Mouse (Mus musculus) lung, postnatal 4 days (tissue): Measurements from ENCODE around the gene Dcp1b.

Source experiments
- DNase-seq, 2 experiments: peaks; one replicate each; pipeline ENCODE4 v3.0.0; 2021

Gene Dcp1b

GRCm38 (mm10) chr6:119235441-119235840 lies 60.4 kb downstream of the Dcp1b start:
- no peak for DNase-seq

DNA sequence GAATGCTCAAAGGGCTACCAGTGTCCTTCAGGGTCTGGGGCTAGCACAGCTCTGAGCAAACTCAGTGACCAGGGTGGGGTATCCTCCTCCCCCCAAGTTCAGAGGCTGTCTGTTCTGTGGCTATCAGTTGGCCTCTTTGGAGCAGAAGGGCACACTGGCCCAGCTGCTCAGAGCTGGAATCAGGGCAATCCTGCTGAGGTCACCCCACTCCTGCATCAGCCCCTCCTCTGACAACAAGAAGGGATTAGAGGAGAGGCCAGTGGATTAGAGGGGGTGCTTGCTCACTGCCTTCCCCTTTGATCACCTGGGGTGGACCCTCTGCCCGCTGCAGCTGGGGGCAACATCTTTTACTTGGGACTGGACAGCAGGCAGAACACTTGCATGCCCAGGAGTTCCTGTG lies 61.2 kb downstream of the Dcp1b start, which contains the start of gene Cacna2d4:
Gene Cacna2d4 (plus strand): TSS at position 286 of the 400 bp plus-strand sequence.
- DNase-seq: no peak

DNA sequence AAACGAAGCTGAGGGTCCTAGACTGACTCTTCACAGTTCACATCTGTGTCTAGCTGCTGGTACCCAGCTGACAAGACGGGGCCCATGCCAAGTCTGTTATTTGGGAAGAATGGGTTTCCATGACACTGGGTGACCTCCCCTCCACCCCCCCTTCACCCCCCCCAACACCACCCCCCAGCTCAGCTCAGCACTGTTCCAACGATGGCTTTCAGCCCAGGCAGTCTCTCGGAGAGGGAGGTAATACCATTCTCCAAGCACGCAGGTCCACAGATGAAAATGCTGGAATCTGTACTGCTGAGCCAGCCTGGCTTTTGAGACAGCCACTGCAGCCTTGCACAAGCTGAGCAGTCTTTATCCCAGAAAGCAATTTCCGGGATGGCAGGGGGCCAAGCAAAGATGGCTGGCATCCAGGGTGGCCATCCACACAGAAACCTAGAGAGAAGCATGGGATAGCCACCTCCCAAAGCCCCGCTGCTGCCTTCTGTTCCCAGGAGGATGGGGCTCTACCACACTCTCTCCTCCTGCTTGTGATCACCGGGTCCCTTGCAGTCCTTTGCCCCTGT lies 62.5 kb downstream of the Dcp1b start:
- DNase-seq: peak; percentile 79 to 85

DNA sequence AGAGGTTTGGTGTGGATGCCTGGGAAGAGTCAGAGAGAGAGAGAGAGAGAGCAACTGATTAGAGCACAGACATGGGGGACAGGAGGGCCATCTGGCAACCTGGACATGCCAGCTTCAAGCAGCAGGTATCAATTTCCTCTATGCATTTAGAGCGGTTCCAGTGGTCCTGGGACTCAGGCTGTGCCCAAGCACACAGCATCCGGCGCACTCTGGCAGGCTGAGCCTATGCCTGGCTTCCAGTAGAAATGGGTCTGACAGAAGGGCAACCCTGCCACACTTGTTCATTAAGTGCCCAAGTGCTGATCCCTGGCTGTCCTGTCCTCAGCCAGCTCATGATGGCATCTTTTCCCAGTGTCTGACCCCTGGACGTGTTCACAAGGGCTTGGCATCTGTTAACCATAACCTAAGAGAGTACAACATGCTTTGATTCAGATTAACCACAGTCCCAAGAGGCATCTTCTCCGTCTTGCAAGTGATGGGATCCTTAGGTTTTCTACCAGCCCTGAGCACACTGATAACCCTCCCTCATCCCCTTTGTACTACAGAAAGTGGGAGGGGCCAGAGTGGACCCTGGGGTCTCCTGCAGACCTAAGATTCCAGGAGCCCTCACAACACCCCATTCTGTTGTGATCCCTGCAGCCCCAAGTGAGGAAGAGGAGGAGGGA lies 64.4 kb downstream of the Dcp1b start:
- no peak for DNase-seq

DNA sequence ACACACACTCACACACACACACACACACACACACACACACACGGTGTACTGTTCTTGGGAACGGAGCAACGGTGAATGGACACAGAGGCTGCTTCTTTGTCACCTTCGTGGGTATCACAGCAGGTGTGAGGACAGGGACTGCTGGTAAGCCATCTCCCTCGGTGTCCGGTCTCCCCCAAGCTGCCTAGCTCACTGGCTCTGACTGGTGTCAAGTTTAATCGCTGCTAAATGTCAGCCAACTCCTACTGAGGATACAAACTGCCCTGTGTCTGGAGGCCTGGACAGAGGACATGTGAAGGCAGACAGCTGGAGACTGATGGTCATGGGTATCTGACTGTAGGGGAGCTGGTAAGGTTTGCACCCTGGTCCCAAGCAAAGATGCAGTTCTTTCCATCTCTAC lies 65.2 kb downstream of the Dcp1b start:
- no peak for DNase-seq

DNA sequence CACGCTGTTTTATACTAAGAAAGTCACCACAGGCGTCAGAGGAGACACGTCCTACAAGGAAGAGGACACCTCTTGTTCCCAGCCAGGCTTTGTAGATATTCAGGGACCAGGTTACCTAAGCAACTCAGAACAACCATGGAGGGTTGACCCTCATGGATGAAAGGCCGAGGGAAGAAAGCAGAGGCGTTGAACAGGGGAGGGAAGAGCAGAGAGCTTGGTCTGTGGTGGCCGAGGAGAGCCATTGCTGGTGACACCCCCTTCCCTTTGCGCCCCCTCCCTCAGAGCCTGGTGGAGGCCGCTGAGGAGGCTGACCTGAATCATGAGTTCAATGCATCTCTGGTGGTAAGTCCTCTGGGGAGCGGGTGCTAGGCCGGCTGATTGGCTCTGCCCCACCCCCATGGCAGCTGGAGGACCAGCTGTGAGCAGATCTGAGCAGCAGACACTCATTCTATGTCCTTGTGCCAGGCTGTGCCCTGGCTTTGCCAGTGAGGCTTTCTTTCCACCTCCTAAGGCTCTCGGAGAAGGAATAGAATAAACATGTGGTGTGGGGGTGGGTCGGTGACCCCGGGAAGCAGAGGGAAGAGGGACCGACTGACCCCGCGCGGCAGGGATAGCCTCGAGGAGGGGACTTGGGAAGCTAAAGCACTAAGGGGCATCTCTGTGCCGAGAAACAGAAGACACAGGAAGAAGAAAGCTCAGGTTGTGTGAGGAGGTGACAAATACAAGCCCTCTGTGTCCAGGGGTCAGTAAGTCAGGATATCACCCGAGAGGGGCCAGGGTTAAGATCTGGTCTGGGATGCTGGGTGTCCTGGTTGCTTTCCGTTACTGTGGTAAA lies 66.0 kb downstream of the Dcp1b start:
- no peak for DNase-seq

DNA sequence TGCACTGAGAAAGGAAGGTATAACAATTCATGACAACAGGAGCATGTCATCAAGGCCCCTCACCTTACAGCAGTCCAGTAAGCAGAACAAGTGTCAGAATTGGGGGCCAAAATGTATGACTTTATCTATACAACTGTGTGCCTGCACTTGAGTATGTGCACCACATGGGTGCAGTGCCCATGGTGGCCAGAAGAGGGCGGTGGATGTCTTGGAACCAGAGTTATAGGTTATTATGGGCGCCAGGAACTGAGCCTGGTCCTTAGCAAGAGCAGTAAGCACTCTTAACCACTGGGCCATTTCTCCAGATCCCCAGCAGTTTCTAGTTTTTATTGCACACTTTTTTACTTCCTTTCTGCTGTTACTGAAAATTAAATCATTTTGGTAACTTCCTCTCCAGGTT lies 71.0 kb downstream of the Dcp1b start:
- DNase-seq: no peak

- no peak for DNase-seq
Measured at GRCm38 (mm10) chr6:119248578-119248977, 73.5 kb downstream of the Dcp1b start.

GRCm38 (mm10) chr6:119249726-119250125 lies 74.7 kb downstream of the Dcp1b start:
- no peak for DNase-seq

DNA sequence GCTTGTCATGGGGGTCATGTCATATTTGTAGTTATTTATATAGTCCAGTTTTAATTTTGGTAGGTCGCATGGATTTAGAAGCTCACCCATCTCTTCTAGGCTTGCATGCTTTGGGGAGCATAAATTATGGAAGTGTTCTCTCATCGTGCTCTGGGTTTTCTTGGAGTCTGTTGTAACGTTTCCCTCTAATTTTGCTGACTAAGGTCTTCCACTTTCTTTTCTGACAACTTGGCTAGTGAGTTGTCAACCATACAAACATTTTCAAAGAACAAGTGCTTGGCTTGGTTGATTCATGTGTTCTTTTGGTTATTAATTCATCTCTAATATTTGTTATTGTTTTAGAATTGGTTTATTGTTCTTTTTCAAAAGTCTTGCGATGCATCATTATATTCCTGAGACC lies 76.7 kb downstream of the Dcp1b start:
- DNase-seq: no peak
